Mouse (Mus musculus) ES-Bruce4 (cell line): ENCODE measurements around the gene Snap25.

ENCODE experiments used
- CTCF ChIP-seq: IDR thresholded peaks from one replicate; pipeline ENCODE4 v1.8.1; 2011; ENCODE audit warnings: low read depth, low read length
- EP300 ChIP-seq: IDR thresholded peaks from 2 replicates; pipeline ENCODE4 v1.6.1; 2011; ENCODE audit warnings: low read depth, low read length; ENCODE audit not compliant: insufficient read depth
- POLR2A ChIP-seq: IDR thresholded peaks from one replicate; pipeline ENCODE4 v1.8.1; 2011; ENCODE audit warnings: low read length; ENCODE audit not compliant: insufficient read depth

DNA sequence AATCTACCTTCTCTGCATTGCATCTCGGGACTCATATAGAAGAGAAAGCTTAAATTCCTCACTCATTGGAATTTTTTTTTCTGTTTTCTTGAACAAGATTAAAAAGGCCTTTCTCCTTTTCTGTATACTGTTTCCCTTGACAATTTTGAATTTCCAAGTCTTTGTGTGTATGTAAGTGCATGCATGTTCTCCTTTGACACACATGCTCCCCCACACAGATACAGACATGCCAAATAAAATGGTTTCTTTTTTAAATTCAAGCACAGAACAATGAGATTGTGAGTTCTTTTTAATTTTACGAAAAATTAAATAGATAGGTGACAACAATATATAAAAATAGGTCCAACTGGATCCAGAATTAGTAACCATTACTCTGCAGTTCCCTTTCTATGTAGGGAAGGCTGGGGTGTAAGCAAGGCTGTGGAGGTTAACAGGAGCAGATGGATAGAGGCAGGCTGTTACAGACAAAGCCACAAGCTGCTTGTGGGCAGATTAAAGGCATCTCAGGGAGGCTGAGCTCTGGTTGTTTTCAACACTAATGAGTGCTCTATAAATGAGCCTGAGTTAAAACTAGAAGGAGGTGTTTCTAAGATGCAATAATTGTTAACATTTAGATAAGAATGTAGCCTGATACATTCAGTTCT lies 31.6 kb downstream of the Snap25 start:
- TF ChIP-seq CTCF, result no peak
- no peak for TF ChIP-seq POLR2A
- TF ChIP-seq EP300, result no peak
